Mouse (Mus musculus) small intestine, adult 2 months (tissue): Measurements from ENCODE around the gene Bcl2l13. TPM values are rescaled to one million over a fixed set of nuclear protein-coding genes. Genes with fewer than 3 reads are reported as not detected.

Source experiments
- H3K27ac ChIP-seq: fragments of 200-500 bp; 2 replicates; pipeline ENCODE4 v1.5.1; 2012; ENCODE audit warnings: low read depth, low read length, control low read depth, inconsistent platforms; ENCODE audit not compliant: insufficient read depth
- H3K27me3 ChIP-seq: fragments of 200-500 bp; 2 replicates; pipeline ENCODE4 v1.6.1; 2012; ENCODE audit warnings: mild to moderate bottlenecking, moderate library complexity, low read length, inconsistent platforms; ENCODE audit not compliant: control insufficient read depth, insufficient read depth
- H3K36me3 ChIP-seq: fragments of 200-500 bp; 2 replicates; pipeline ENCODE4 v1.6.1; 2012; ENCODE audit warnings: mild to moderate bottlenecking, low read length, control low read depth, inconsistent platforms; ENCODE audit not compliant: control insufficient read depth, insufficient read depth
- H3K4me1 ChIP-seq: fragments of 200-500 bp; 2 replicates; pipeline ENCODE4 v1.6.1; 2012; ENCODE audit warnings: low read length, inconsistent platforms, mixed read lengths; ENCODE audit not compliant: control insufficient read depth, insufficient read depth, insufficient read length
- H3K4me3 ChIP-seq: fragments of 200-500 bp; 2 replicates; pipeline ENCODE4 v1.5.1; 2012; ENCODE audit warnings: low read depth, mild to moderate bottlenecking, control low read depth, inconsistent platforms, low read length, moderate library complexity
- CTCF ChIP-seq: fragments of 200-500 bp; IDR thresholded peaks from 2 replicates; pipeline ENCODE4 v1.5.1; 2012; ENCODE audit warnings: low read depth, mild to moderate bottlenecking, control low read depth, inconsistent platforms, low read length, moderate library complexity, mixed read lengths; ENCODE audit not compliant: insufficient replicate concordance, insufficient read length; ENCODE audit errors: extremely low read depth
- POLR2A ChIP-seq: fragments of 200-500 bp; IDR thresholded peaks from 2 replicates; pipeline ENCODE4 v1.6.1; 2012; ENCODE audit warnings: low read depth, mild to moderate bottlenecking, control low read depth, inconsistent platforms, low read length, moderate library complexity
- WGBS: fragments of 180-500 bp; shearing (Covaris S2); methylation state at CpG from one replicate; pipeline ENCODE4 v1.1.7; 2018; 5-methylcytosine and 5-hydroxymethylcytosine counted together
- polyA plus RNA-seq: library from polyadenylated mRNA; depleted of rRNA; stranded (reverse); fragments of >200 nt; gene quantifications from 2 replicates; pipeline ENCODE4 v1.2.3, GENCODE M21; 2012

The Bcl2l13 gene
- polyA plus RNA-seq, 1 experiment = 9.3 TPM

GRCm38 (mm10) chr6:120886696-120887095 is 50.7 kb downstream of the Bcl2l13 start:
- 91% methylated on average over 17 of the region's 17 CpGs for WGBS
- H3K4me1 ChIP-seq = no peaks in the 10 kb centered on the region
- no peak overlapping the region for H3K27ac ChIP-seq
- peaks cover 39% of the 10 kb centered on the region for H3K36me3 ChIP-seq
- no peaks in the 10 kb centered on the region for H3K27me3 ChIP-seq
- TF ChIP-seq POLR2A (no peak), CTCF (no peak)
- no peak overlapping the region for H3K4me3 ChIP-seq

- Histone ChIP-seq H3K27ac (no peak overlapping the region), H3K27me3 (no peaks in the 10 kb centered on the region), H3K4me1 (no peaks in the 10 kb centered on the region), H3K4me3 (no peak overlapping the region), H3K36me3 (peaks cover 45% of the 10 kb centered on the region)
- WGBS = 94% methylated on average over 9 of the region's 9 CpGs
- TF ChIP-seq CTCF = no peak
- no peak for TF ChIP-seq POLR2A
Measured at GRCm38 (mm10) chr6:120894089-120894488, 58.1 kb downstream of the Bcl2l13 start.

- Histone ChIP-seq H3K4me3 (no peak overlapping the region), H3K36me3 (peaks cover 41% of the 10 kb centered on the region), H3K4me1 (no peaks in the 10 kb centered on the region), H3K27me3 (no peaks in the 10 kb centered on the region), H3K27ac (no peak overlapping the region)
- no peak for TF ChIP-seq CTCF
- TF ChIP-seq POLR2A = no peak
- 81% methylated on average over 9 of the region's 9 CpGs for WGBS
Measured at GRCm38 (mm10) chr6:120894524-120894923, 58.5 kb downstream of the Bcl2l13 start.

- Histone ChIP-seq H3K36me3 (peaks cover 26% of the 10 kb centered on the region), H3K27ac (no peak overlapping the region), H3K4me3 (no peak overlapping the region), H3K4me1 (peaks cover 9% of the 10 kb centered on the region; the same call in 1 of the 2 replicates), H3K27me3 (no peaks in the 10 kb centered on the region)
- TF ChIP-seq POLR2A (no peak), CTCF (peak; percentile 82; the same call in 1 of the 2 replicates)
- WGBS = 69% methylated on average over 6 of the region's 6 CpGs
Measured at GRCm38 (mm10) chr6:120898188-120898833, 62.3 kb downstream of the Bcl2l13 start.

- H3K4me1 ChIP-seq = peaks cover 12% of the 10 kb centered on the region
- H3K4me3 ChIP-seq = no peak overlapping the region
- H3K27ac ChIP-seq = no peak overlapping the region
- no peaks in the 10 kb centered on the region for H3K27me3 ChIP-seq
- WGBS = 59% methylated on average over 14 of the region's 14 CpGs
- TF ChIP-seq POLR2A (no peak), CTCF (no peak)
- H3K36me3 ChIP-seq = peaks cover 3% of the 10 kb centered on the region
Measured at GRCm38 (mm10) chr6:120901776-120902645, 66.0 kb downstream of the Bcl2l13 start.

GRCm38 (mm10) chr6:120903450-120903912 is 67.5 kb downstream of the Bcl2l13 start:
- TF ChIP-seq CTCF (peak; percentile 79; the same call in 1 of the 2 replicates), POLR2A (no peak)
- Histone ChIP-seq H3K27ac (no peak overlapping the region; the same call in 1 of the 2 replicates), H3K36me3 (peaks cover 3% of the 10 kb centered on the region), H3K27me3 (no peaks in the 10 kb centered on the region), H3K4me3 (no peak overlapping the region), H3K4me1 (peaks cover 12% of the 10 kb centered on the region)
- 11% methylated on average over 5 of the region's 5 CpGs for WGBS

- WGBS = 37% methylated on average over 11 of the region's 11 CpGs
- Histone ChIP-seq H3K36me3 (peaks cover 3% of the 10 kb centered on the region), H3K27me3 (no peaks in the 10 kb centered on the region), H3K4me3 (no peak overlapping the region; the same call in 1 of the 2 replicates), H3K27ac (peak overlapping the region; percentile 46; the same call in 1 of the 2 replicates), H3K4me1 (peaks cover 12% of the 10 kb centered on the region)
- no peak for TF ChIP-seq POLR2A
- TF ChIP-seq CTCF = no peak
Measured at GRCm38 (mm10) chr6:120903961-120904360, 67.9 kb downstream of the Bcl2l13 start.
